Mouse (Mus musculus) embryonic fibroblast, embryonic 13.5 days (primary cell): Measurements from ENCODE around the gene Spsb1.

ENCODE experiments used
- CTCF ChIP-seq: IDR thresholded peaks from 2 replicates; pipeline ENCODE4 v1.5.1; 2011; ENCODE audit warnings: mild to moderate bottlenecking, control low read depth, low read length, moderate library complexity, borderline replicate concordance; ENCODE audit not compliant: insufficient read depth
- POLR2A ChIP-seq: IDR thresholded peaks from 2 replicates; pipeline ENCODE4 v1.6.1; 2011; ENCODE audit warnings: low read depth, mild to moderate bottlenecking, control low read depth, low read length, moderate library complexity

DNA sequence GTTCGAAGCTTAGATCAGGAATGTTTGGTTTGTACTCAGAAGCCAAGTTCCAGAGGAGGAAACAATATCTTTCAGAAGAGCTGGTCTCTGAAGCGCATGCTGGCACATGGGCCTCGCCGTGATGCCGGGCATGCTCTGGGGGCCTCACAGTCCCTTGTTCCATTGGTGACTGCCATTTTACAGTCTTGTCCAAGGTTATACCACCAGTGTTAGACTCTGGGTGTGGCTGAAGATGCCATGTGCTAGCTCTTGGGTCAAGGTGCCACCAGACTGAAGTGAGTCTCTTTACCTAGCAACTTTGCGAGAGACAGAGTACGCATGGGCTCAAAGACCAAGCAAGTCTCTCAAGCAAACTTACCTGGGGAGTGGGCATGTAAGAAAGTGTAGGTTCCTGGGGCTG, 60.5 kb downstream of the Spsb1 start:
- TF ChIP-seq POLR2A (no peak), CTCF (no peak)
